Mouse (Mus musculus): ENCODE measurements at regions not wholly inside any gene's neighbourhood (a gene's known extent, or its start where the extent isn't known, plus 50 kb on each side); places are given as distances from the start of the nearest gene placed in this dataset.
A peak's percentile ranks its signal among the peaks of the same experiment; 100 is the strongest.

GRCm38 (mm10) chr2:108584799-108585198 is 695.7 kb upstream of the Kif18a start:
- no peak for DNase-seq (ENCODE audit: low spot score in 2 of 2)

- DNase-seq (ENCODE audit: low spot score in 2 of 2), result no peak
Observed at GRCm38 (mm10) chr2:108593555-108593954, 687.0 kb upstream of the Kif18a start.

- no peak for DNase-seq (ENCODE audit: low spot score in 2 of 2)
Observed at GRCm38 (mm10) chr2:108600346-108600745, 680.2 kb upstream of the Kif18a start.

- DNase-seq (ENCODE audit: low spot score in 2 of 2), result no peak
Observed at GRCm38 (mm10) chr2:108619580-108619979, 661.0 kb upstream of the Kif18a start.

- DNase-seq (ENCODE audit: low spot score in 2 of 2), result no peak
Observed at GRCm38 (mm10) chr2:108622367-108623162, 658.0 kb upstream of the Kif18a start.

GRCm38 (mm10) chr2:108635644-108636043 is 644.9 kb upstream of the Kif18a start:
- DNase-seq (ENCODE audit: low spot score in 2 of 2), result no peak

- no peak for DNase-seq (ENCODE audit: low spot score in 2 of 2)
Observed at GRCm38 (mm10) chr2:108660697-108661388, 619.7 kb upstream of the Kif18a start.

- no peak for DNase-seq (ENCODE audit: low spot score in 2 of 2)
Observed at GRCm38 (mm10) chr2:108677777-108678380, 602.7 kb upstream of the Kif18a start.

GRCm38 (mm10) chr2:108681574-108681973 is 599.0 kb upstream of the Kif18a start:
- no peak for DNase-seq (ENCODE audit: low spot score in 2 of 2)

GRCm38 (mm10) chr2:108686019-108686743 is 594.4 kb upstream of the Kif18a start:
- no peak for DNase-seq (ENCODE audit: low spot score in 2 of 2)

GRCm38 (mm10) chr2:108690091-108690490 is 590.4 kb upstream of the Kif18a start:
- DNase-seq (ENCODE audit: low spot score in 2 of 2), result peak in 1 of 2 experiments; percentile 24

GRCm38 (mm10) chr2:108691156-108692007 is 589.2 kb upstream of the Kif18a start:
- no peak for DNase-seq (ENCODE audit: low spot score in 2 of 2)

GRCm38 (mm10) chr2:108701308-108701707 is 579.2 kb upstream of the Kif18a start:
- no peak for DNase-seq (ENCODE audit: low spot score in 2 of 2)

- DNase-seq (ENCODE audit: low spot score in 2 of 2), result no peak
Observed at GRCm38 (mm10) chr2:108707856-108708855, 572.4 kb upstream of the Kif18a start.

- no peak for DNase-seq (ENCODE audit: low spot score in 2 of 2)
Observed at GRCm38 (mm10) chr2:108742079-108742478, 538.5 kb upstream of the Kif18a start.

- no peak for DNase-seq (ENCODE audit: low spot score in 2 of 2)
Observed at GRCm38 (mm10) chr2:108743511-108743910, 537.0 kb upstream of the Kif18a start.

GRCm38 (mm10) chr2:108744797-108745196 is 535.7 kb upstream of the Kif18a start:
- no peak for DNase-seq (ENCODE audit: low spot score in 2 of 2)

- no peak for DNase-seq (ENCODE audit: low spot score in 2 of 2)
Observed at GRCm38 (mm10) chr2:108753494-108754225, 526.9 kb upstream of the Kif18a start.

- DNase-seq (ENCODE audit: low spot score in 2 of 2), result no peak
Observed at GRCm38 (mm10) chr2:108755821-108756220, 524.7 kb upstream of the Kif18a start.
